Mouse (Mus musculus) liver, postnatal 0 days (tissue): ENCODE data around the gene E2f6. TPM values are rescaled to one million over a fixed set of nuclear protein-coding genes. Genes with fewer than 3 reads are reported as not detected.

Experiments
- ATAC-seq: fragments of 200-750 bp; cut with Nextera tagmentation; 2 replicates; pipeline ENCODE4 v1.8.0; 2017; ENCODE audit warnings: mild to moderate bottlenecking, moderate library complexity
- DNase-seq: peaks from one replicate; pipeline ENCODE4 v3.0.0-alpha.2; 2016
- H3K27ac ChIP-seq: fragments of 300-500 bp; sonication (generic); 2 replicates; pipeline ENCODE4 v1.5.1; 2014; ENCODE audit warnings: antibody characterized with exemption, moderate library complexity, mild to moderate bottlenecking, low read depth
- H3K27me3 ChIP-seq: fragments of 300-500 bp; sonication (generic); 2 replicates; pipeline ENCODE4 v1.6.1; 2014; ENCODE audit warnings: low read length, control low read depth, mixed read lengths; ENCODE audit not compliant: insufficient read depth
- H3K36me3 ChIP-seq: fragments of 300-500 bp; sonication (generic); replicated peaks from 2 replicates; pipeline ENCODE4 v1.6.1; 2014; ENCODE audit warnings: mild to moderate bottlenecking, control low read depth, low read length, moderate library complexity, mixed read lengths; ENCODE audit not compliant: insufficient read depth
- H3K4me1 ChIP-seq: fragments of 300-500 bp; sonication (generic); 2 replicates; pipeline ENCODE4 v1.6.1; 2014; ENCODE audit warnings: antibody characterized with exemption, mild to moderate bottlenecking, control low read depth; ENCODE audit not compliant: insufficient read depth
- H3K4me2 ChIP-seq: fragments of 300-500 bp; sonication (generic); 2 replicates; pipeline ENCODE4 v1.6.1; 2014; ENCODE audit warnings: low read depth, mild to moderate bottlenecking, low read length, moderate library complexity, mixed read lengths
- H3K4me3 ChIP-seq: fragments of 300-500 bp; sonication (generic); 2 replicates; pipeline ENCODE4 v1.5.1; 2014; ENCODE audit warnings: low read depth, low read length
- H3K9ac ChIP-seq: fragments of 300-500 bp; sonication (generic); replicated peaks from 2 replicates; pipeline ENCODE4 v1.6.1; 2014; ENCODE audit warnings: mild to moderate bottlenecking, moderate library complexity
- H3K9me3 ChIP-seq: fragments of 300-500 bp; sonication (generic); 2 replicates; pipeline ENCODE4 v1.6.1; 2016; ENCODE audit warnings: mild to moderate bottlenecking, control low read depth, low read length, mixed read lengths
- CTCF ChIP-seq: sonication (generic); IDR thresholded peaks from 2 replicates; pipeline ENCODE4 v1.5.1; 2016; ENCODE audit warnings: antibody characterized with exemption, low read depth
- EP300 ChIP-seq: IDR thresholded peaks from 2 replicates; pipeline ENCODE4 v1.6.1; 2016; ENCODE audit warnings: antibody characterized with exemption, low read depth, mild to moderate bottlenecking
- WGBS: fragments of 180-500 bp; shearing (Covaris S2); extraction: QIAGEN DNeasy Blood & Tissue Kit; methylation state at CpG from one replicate; pipeline ENCODE4 v1.1.7; 2014; ENCODE audit not compliant: insufficient replicate concordance; 5-methylcytosine and 5-hydroxymethylcytosine counted together
- polyA plus RNA-seq: library from polyadenylated mRNA; unstranded; fragments of >200 nt; fragmentation: Nextera tagmentation; extraction: Ambion mirVana; gene quantifications from 2 replicates; pipeline ENCODE4 v1.2.1, GENCODE M21; 2015

The E2f6 gene
- polyA plus RNA-seq, 1 experiment from 2014 or later, result 9.0 TPM

- peak overlapping the region; percentile 84 for H3K27ac ChIP-seq
- H3K27me3 ChIP-seq, result no peaks in the 10 kb centered on the region
- H3K9ac ChIP-seq, result no peak overlapping the region; the same call in 1 of the 2 replicates
- TF ChIP-seq CTCF (no peak), EP300 (no peak)
- H3K36me3 ChIP-seq, result no peaks in the 10 kb centered on the region
- 0 out of 2 replicates have a peak, but pooled peaks have one; percentile 12 for ATAC-seq
- no peak overlapping the region for H3K4me2 ChIP-seq
- peaks cover 48% of the 10 kb centered on the region for H3K4me1 ChIP-seq
- H3K9me3 ChIP-seq, result no peaks in the 10 kb centered on the region
- H3K4me3 ChIP-seq, result no peak overlapping the region
- 37% methylated on average over 8 of the region's 8 CpGs for WGBS
- DNase-seq, result peak; percentile 24
Observed at GRCm38 (mm10) chr12:16870405-16871068, 59.8 kb downstream of the E2f6 start.

GRCm38 (mm10) chr12:16872006-16872405, 61.2 kb downstream of the E2f6 start:
- Histone ChIP-seq H3K4me2 (no peak overlapping the region), H3K27me3 (no peaks in the 10 kb centered on the region), H3K27ac (no peak overlapping the region), H3K4me3 (no peak overlapping the region), H3K9ac (no peak overlapping the region), H3K36me3 (no peaks in the 10 kb centered on the region), H3K9me3 (no peaks in the 10 kb centered on the region), H3K4me1 (peaks cover 53% of the 10 kb centered on the region)
- ATAC-seq (no peak), DNase-seq (no peak)
- TF ChIP-seq CTCF (no peak), EP300 (no peak)
- 81% methylated on average over 1 of the region's 1 CpGs for WGBS

- ATAC-seq, result no peak
- no peak for DNase-seq
- 56% methylated on average over 7 of the region's 7 CpGs for WGBS
- no peak overlapping the region for H3K4me2 ChIP-seq
- no peak overlapping the region for H3K4me3 ChIP-seq
- H3K27ac ChIP-seq, result no peak overlapping the region
- H3K36me3 ChIP-seq, result no peaks in the 10 kb centered on the region
- peaks cover 62% of the 10 kb centered on the region for H3K4me1 ChIP-seq
- no peak overlapping the region for H3K9ac ChIP-seq
- no peak for TF ChIP-seq EP300
- no peak for TF ChIP-seq CTCF
- no peaks in the 10 kb centered on the region for H3K27me3 ChIP-seq
- H3K9me3 ChIP-seq, result no peaks in the 10 kb centered on the region
Observed at GRCm38 (mm10) chr12:16872926-16873464, 62.2 kb downstream of the E2f6 start.

- no peaks in the 10 kb centered on the region for H3K36me3 ChIP-seq
- no peak overlapping the region for H3K9ac ChIP-seq
- no peaks in the 10 kb centered on the region for H3K27me3 ChIP-seq
- no peak overlapping the region for H3K4me2 ChIP-seq
- WGBS, result 70% methylated on average over 7 of the region's 7 CpGs
- DNase-seq, result no peak
- H3K4me1 ChIP-seq, result peaks cover 64% of the 10 kb centered on the region
- H3K27ac ChIP-seq, result peak overlapping the region; percentile 34
- no peak overlapping the region for H3K4me3 ChIP-seq
- H3K9me3 ChIP-seq, result no peaks in the 10 kb centered on the region
- TF ChIP-seq EP300 (no peak), CTCF (no peak)
- no peak for ATAC-seq
Observed at GRCm38 (mm10) chr12:16873549-16873948, 62.8 kb downstream of the E2f6 start.

- H3K9ac ChIP-seq, result no peak overlapping the region
- TF ChIP-seq CTCF (no peak), EP300 (no peak)
- H3K4me2 ChIP-seq, result no peak overlapping the region
- H3K9me3 ChIP-seq, result no peaks in the 10 kb centered on the region
- H3K36me3 ChIP-seq, result no peaks in the 10 kb centered on the region
- no peak overlapping the region for H3K4me3 ChIP-seq
- WGBS, result 40% methylated on average over 2 of the region's 2 CpGs
- DNase-seq (peak; percentile 63), ATAC-seq (peak; percentile 88)
- H3K27me3 ChIP-seq, result no peaks in the 10 kb centered on the region
- peak overlapping the region; percentile 66 for H3K27ac ChIP-seq
- peaks cover 61% of the 10 kb centered on the region for H3K4me1 ChIP-seq
Observed at GRCm38 (mm10) chr12:16874086-16874485, 63.3 kb downstream of the E2f6 start.

- Histone ChIP-seq H3K27ac (0 out of 2 replicates have a peak overlapping the region, but pooled peaks have one; percentile 66), H3K4me2 (no peak overlapping the region), H3K4me3 (no peak overlapping the region), H3K9me3 (no peaks in the 10 kb centered on the region), H3K27me3 (no peaks in the 10 kb centered on the region), H3K9ac (no peak overlapping the region), H3K36me3 (no peaks in the 10 kb centered on the region), H3K4me1 (peaks cover 54% of the 10 kb centered on the region)
- ATAC-seq (peak; percentile 62), DNase-seq (peak; percentile 41)
- TF ChIP-seq CTCF, result no peak
- no peak for TF ChIP-seq EP300
- WGBS, result 8% methylated on average over 4 of the region's 4 CpGs
Observed at GRCm38 (mm10) chr12:16875269-16875668, 64.5 kb downstream of the E2f6 start.
